Mouse (Mus musculus): ENCODE results near the gene Serp2. TPM values are rescaled to one million over a fixed set of nuclear protein-coding genes. Genes with fewer than 3 reads are reported as not detected.

Gene Serp2
- polyA plus RNA-seq, 1 experiment from 2014 or later: 8.2 TPM

DNA sequence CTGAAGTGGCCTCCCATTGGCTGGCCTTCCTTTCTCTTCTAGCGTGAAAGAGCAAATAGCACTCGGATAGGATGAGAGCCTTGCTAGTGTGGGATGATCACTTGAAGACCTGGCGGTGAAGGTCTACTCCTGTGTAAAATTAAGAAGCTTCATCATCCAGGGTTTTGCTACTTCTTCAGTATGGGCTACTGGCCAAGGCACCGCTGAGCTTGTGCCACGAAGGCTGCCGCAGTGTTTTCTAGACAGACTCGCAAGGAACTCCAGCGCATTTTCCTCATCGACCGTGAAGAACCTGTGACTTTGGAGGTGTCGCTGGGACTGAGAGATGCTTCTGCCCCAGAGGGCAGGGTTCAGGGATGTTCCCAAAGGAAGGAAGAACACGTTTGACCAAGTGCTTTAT lies 36.0 kb upstream of the Serp2 start:
- Histone ChIP-seq H3K9ac (no peak overlapping the region), H3K4me2 (no peak overlapping the region), H3K4me3 (no peak overlapping the region), H3K36me3 (no peaks in the 10 kb centered on the region), H3K4me1 (replicated peaks) (peaks cover 10% of the 10 kb centered on the region; the same call in 1 of the 2 replicates), H3K27ac (no peak overlapping the region), H3K9me3 (replicated peaks) (no peaks in the 10 kb centered on the region), H3K27me3 (no peaks in the 10 kb centered on the region)
- WGBS: 86% methylated on average over 12 of the region's 12 CpGs
- ATAC-seq (replicated peaks; ENCODE audit: insufficient number of reproducible peaks, insufficient read depth, low FRiP score, low read depth): no peak

GRCm38 (mm10) chr14:76592090-76592489 lies 35.4 kb upstream of the Serp2 start:
- peaks cover 10% of the 10 kb centered on the region; the same call in 1 of the 2 replicates for H3K4me1 ChIP-seq (replicated peaks)
- ATAC-seq (replicated peaks; ENCODE audit: insufficient number of reproducible peaks, insufficient read depth, low FRiP score, low read depth): no peak
- no peak overlapping the region for H3K9ac ChIP-seq
- H3K36me3 ChIP-seq: no peaks in the 10 kb centered on the region
- H3K27ac ChIP-seq: no peak overlapping the region
- no peaks in the 10 kb centered on the region for H3K27me3 ChIP-seq
- H3K4me2 ChIP-seq: no peak overlapping the region
- H3K9me3 ChIP-seq (replicated peaks): no peaks in the 10 kb centered on the region
- no peak overlapping the region for H3K4me3 ChIP-seq
- WGBS: 72% methylated on average over 6 of the region's 6 CpGs

DNA sequence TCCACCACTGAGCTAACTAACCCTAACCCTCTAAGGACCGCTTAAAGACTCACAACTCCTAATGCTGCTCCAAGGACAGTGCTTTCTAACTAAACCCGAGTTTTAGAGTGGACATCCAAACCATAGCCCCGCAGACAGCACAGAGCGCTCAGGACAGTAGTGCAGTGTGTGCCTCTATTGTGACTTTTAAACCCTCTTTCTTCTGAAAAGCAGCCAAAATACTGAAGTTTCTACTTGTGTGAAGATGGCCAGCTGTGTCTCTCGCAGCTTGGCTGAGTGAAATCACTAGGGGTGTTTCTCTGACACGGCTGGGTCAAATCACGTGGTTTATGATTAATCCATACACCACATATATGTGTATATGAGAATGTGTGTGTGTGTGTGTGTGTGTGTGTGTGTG lies 33.4 kb upstream of the Serp2 start:
- Histone ChIP-seq H3K4me1 (replicated peaks) (peaks cover 6% of the 10 kb centered on the region; the same call in 1 of the 2 replicates), H3K4me3 (no peak overlapping the region), H3K36me3 (no peaks in the 10 kb centered on the region), H3K27ac (no peak overlapping the region), H3K9ac (no peak overlapping the region), H3K27me3 (no peaks in the 10 kb centered on the region), H3K9me3 (replicated peaks) (no peaks in the 10 kb centered on the region), H3K4me2 (no peak overlapping the region)
- 74% methylated on average over 7 of the region's 7 CpGs for WGBS
- no peak for ATAC-seq (replicated peaks; ENCODE audit: insufficient number of reproducible peaks, insufficient read depth, low FRiP score, low read depth)

GRCm38 (mm10) chr14:76589671-76590070 lies 33.0 kb upstream of the Serp2 start:
- no peaks in the 10 kb centered on the region for H3K36me3 ChIP-seq
- no peak overlapping the region for H3K4me3 ChIP-seq
- WGBS: 47% methylated on average over 1 of the region's 1 CpGs
- H3K9ac ChIP-seq: no peak overlapping the region
- no peaks in the 10 kb centered on the region for H3K9me3 ChIP-seq (replicated peaks)
- no peaks in the 10 kb centered on the region for H3K27me3 ChIP-seq
- no peak overlapping the region for H3K4me2 ChIP-seq
- peaks cover 2% of the 10 kb centered on the region; the same call in 1 of the 2 replicates for H3K4me1 ChIP-seq (replicated peaks)
- H3K27ac ChIP-seq: no peak overlapping the region
- ATAC-seq (replicated peaks; ENCODE audit: insufficient number of reproducible peaks, insufficient read depth, low FRiP score, low read depth): no peak

- WGBS: 46% methylated on average over 13 of the region's 13 CpGs
- ATAC-seq (replicated peaks; ENCODE audit: insufficient number of reproducible peaks, insufficient read depth, low FRiP score, low read depth): no peak
- no peak overlapping the region for H3K4me2 ChIP-seq
Observed at GRCm38 (mm10) chr14:76585831-76586405, 29.2 kb upstream of the Serp2 start.

DNA sequence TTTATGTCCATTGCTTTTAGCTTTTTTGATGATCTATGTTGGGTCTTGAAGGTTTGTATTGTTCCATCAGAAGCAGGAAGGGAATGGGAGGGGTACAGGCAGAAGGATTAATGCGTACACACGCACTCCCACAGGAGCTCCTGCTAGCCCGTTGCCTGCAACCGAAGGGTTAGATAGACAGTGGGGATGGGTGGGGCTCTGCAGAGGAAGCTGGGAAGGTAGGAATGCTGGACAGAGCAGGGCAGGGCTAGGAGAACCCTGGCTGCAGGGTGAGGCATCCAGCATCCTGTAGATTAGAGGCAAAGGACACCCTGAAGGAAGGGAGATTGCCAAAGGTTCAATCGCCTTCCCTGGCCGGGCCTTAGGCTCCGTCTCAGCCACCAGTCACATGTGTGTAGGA lies 27.3 kb upstream of the Serp2 start:
- H3K4me1 ChIP-seq (replicated peaks): no peaks in the 10 kb centered on the region
- no peaks in the 10 kb centered on the region for H3K9me3 ChIP-seq (replicated peaks)
- no peak overlapping the region for H3K27ac ChIP-seq
- no peak overlapping the region for H3K9ac ChIP-seq
- no peak overlapping the region for H3K4me2 ChIP-seq
- H3K36me3 ChIP-seq: no peaks in the 10 kb centered on the region
- no peak overlapping the region for H3K4me3 ChIP-seq
- H3K27me3 ChIP-seq: no peaks in the 10 kb centered on the region
- WGBS: 74% methylated on average over 7 of the region's 7 CpGs
- ATAC-seq (replicated peaks; ENCODE audit: insufficient number of reproducible peaks, insufficient read depth, low FRiP score, low read depth): no peak

More at GRCm38 (mm10) chr14:76585831-76586405, 29.2 kb upstream of the Serp2 start:
- Histone ChIP-seq H3K27ac (no peak overlapping the region), H3K27me3 (no peaks in the 10 kb centered on the region), H3K36me3 (no peaks in the 10 kb centered on the region), H3K9me3 (replicated peaks) (no peaks in the 10 kb centered on the region), H3K4me3 (no peak overlapping the region), H3K4me1 (replicated peaks) (no peaks in the 10 kb centered on the region), H3K9ac (no peak overlapping the region)

GRCm38 (mm10) chr14:76581974-76582922 lies 25.6 kb upstream of the Serp2 start:
- ATAC-seq (replicated peaks; ENCODE audit: insufficient number of reproducible peaks, insufficient read depth, low FRiP score, low read depth): no peak
- Histone ChIP-seq H3K36me3 (no peaks in the 10 kb centered on the region), H3K4me2 (no peak overlapping the region), H3K9ac (no peak overlapping the region), H3K9me3 (replicated peaks) (no peaks in the 10 kb centered on the region), H3K4me1 (replicated peaks) (no peaks in the 10 kb centered on the region), H3K27ac (no peak overlapping the region), H3K4me3 (no peak overlapping the region), H3K27me3 (no peaks in the 10 kb centered on the region)
- 68% methylated on average over 6 of the region's 6 CpGs for WGBS

- WGBS: 64% methylated on average over 2 of the region's 2 CpGs
- H3K4me1 ChIP-seq (replicated peaks): no peaks in the 10 kb centered on the region
- no peaks in the 10 kb centered on the region for H3K36me3 ChIP-seq
- ATAC-seq (replicated peaks; ENCODE audit: insufficient number of reproducible peaks, insufficient read depth, low FRiP score, low read depth): no peak
- H3K4me2 ChIP-seq: no peak overlapping the region
- H3K9me3 ChIP-seq (replicated peaks): no peaks in the 10 kb centered on the region
- no peak overlapping the region for H3K27ac ChIP-seq
- H3K4me3 ChIP-seq: no peak overlapping the region
- H3K27me3 ChIP-seq: no peaks in the 10 kb centered on the region
- no peak overlapping the region for H3K9ac ChIP-seq
Observed at GRCm38 (mm10) chr14:76579660-76580061, 23.0 kb upstream of the Serp2 start.

DNA sequence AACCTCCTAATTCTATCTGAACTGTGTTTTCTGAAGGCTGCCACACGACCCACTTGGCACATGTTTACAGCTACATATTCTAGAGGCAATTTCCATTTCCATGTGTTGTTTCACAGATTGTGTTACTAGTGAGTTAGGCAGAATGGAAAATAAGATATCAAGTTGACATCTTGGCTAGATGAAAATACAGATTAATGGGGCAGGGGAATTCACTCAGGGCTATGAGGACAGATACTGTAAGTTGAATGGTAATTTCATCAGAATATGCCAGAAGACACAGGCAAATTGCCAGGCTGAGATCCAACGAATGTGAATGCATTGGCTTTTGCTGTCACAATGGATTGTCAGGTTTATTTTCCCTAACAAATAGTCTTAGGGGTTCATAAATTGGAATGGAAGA lies 21.2 kb upstream of the Serp2 start:
- no peaks in the 10 kb centered on the region for H3K9me3 ChIP-seq (replicated peaks)
- no peak overlapping the region for H3K9ac ChIP-seq
- ATAC-seq (replicated peaks; ENCODE audit: insufficient number of reproducible peaks, insufficient read depth, low FRiP score, low read depth): no peak
- no peak overlapping the region for H3K4me2 ChIP-seq
- H3K36me3 ChIP-seq: no peaks in the 10 kb centered on the region
- H3K4me1 ChIP-seq (replicated peaks): no peaks in the 10 kb centered on the region
- H3K27ac ChIP-seq: no peak overlapping the region
- no peaks in the 10 kb centered on the region for H3K27me3 ChIP-seq
- H3K4me3 ChIP-seq: no peak overlapping the region
- 66% methylated on average over 2 of the region's 2 CpGs for WGBS

DNA sequence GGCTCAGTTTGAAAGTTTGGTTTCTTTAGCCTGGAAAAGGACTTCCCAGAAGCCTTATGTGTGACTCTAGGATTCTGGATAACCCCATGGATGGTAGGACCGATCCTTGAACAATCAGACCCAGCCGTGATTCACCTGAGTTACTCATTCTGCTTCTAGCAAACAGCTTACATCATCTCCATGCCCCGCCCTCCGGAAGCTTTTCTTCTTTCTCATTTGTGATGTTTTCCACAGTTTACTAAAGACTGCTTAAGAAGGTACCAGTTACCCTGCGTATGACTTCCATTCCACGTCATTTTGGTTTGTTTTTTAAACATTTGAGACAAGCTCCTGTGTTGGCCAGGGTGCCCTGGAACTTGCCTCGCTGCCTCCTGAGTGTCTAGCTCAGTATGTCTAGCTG lies 13.6 kb upstream of the Serp2 start:
- ATAC-seq (replicated peaks; ENCODE audit: insufficient number of reproducible peaks, insufficient read depth, low FRiP score, low read depth): no peak
- WGBS: 83% methylated on average over 7 of the region's 7 CpGs
- H3K9me3 ChIP-seq (replicated peaks): no peaks in the 10 kb centered on the region
- H3K4me3 ChIP-seq: no peak overlapping the region
- no peak overlapping the region for H3K9ac ChIP-seq
- peaks cover 10% of the 10 kb centered on the region for H3K4me1 ChIP-seq (replicated peaks)
- H3K4me2 ChIP-seq: no peak overlapping the region
- H3K27ac ChIP-seq: no peak overlapping the region
- H3K27me3 ChIP-seq: no peaks in the 10 kb centered on the region
- H3K36me3 ChIP-seq: no peaks in the 10 kb centered on the region

- Histone ChIP-seq H3K27me3 (no peaks in the 10 kb centered on the region), H3K9ac (no peak overlapping the region), H3K27ac (peak overlapping the region; percentile 56), H3K4me2 (peak overlapping the region; percentile 7; the same call in 1 of the 2 replicates), H3K4me1 (replicated peaks) (peaks cover 10% of the 10 kb centered on the region), H3K36me3 (no peaks in the 10 kb centered on the region), H3K9me3 (replicated peaks) (no peaks in the 10 kb centered on the region), H3K4me3 (no peak overlapping the region)
- ATAC-seq (replicated peaks; ENCODE audit: insufficient number of reproducible peaks, insufficient read depth, low FRiP score, low read depth): peak; percentile 58; the same call in 1 of the 2 replicates
- WGBS: 34% methylated on average over 9 of the region's 9 CpGs
Observed at GRCm38 (mm10) chr14:76569271-76569961, 12.7 kb upstream of the Serp2 start.

Data from heart, embryonic 15.5 days (tissue).